Mouse (Mus musculus) neural tube, embryonic 15.5 days (tissue): ENCODE data around the gene Thoc6. TPM values are rescaled to one million over a fixed set of nuclear protein-coding genes. Genes with fewer than 3 reads are reported as not detected.

Experiments used
- ATAC-seq: fragments of 200-750 bp; cut with Nextera tagmentation; 2 replicates; pipeline ENCODE4 v1.8.0; 2017; ENCODE audit warnings: mild to moderate bottlenecking, moderate TSS enrichment, moderate library complexity; ENCODE audit not compliant: low FRiP score
- H3K27ac ChIP-seq: fragments of 300-500 bp; sonication (generic); replicated peaks from 2 replicates; pipeline ENCODE4 v1.5.1; 2015; ENCODE audit warnings: mild to moderate bottlenecking, inconsistent platforms
- H3K27me3 ChIP-seq: fragments of 300-500 bp; sonication (generic); replicated peaks from 2 replicates; pipeline ENCODE4 v1.6.1; 2015; ENCODE audit warnings: inconsistent platforms
- H3K36me3 ChIP-seq: fragments of 300-500 bp; sonication (generic); 2 replicates; pipeline ENCODE4 v1.6.1; 2015; ENCODE audit warnings: inconsistent platforms
- H3K4me1 ChIP-seq: fragments of 300-500 bp; sonication (generic); 2 replicates; pipeline ENCODE4 v1.6.1; 2015; ENCODE audit warnings: inconsistent platforms
- H3K4me2 ChIP-seq: fragments of 300-500 bp; sonication (generic); 2 replicates; pipeline ENCODE4 v1.6.1; 2015; ENCODE audit warnings: inconsistent platforms, mild to moderate bottlenecking, moderate library complexity
- H3K4me3 ChIP-seq: fragments of 300-500 bp; sonication (generic); replicated peaks from 2 replicates; pipeline ENCODE4 v1.5.1; 2015; ENCODE audit warnings: mild to moderate bottlenecking, inconsistent platforms
- H3K9ac ChIP-seq: fragments of 300-500 bp; sonication (generic); replicated peaks from 2 replicates; pipeline ENCODE4 v1.6.1; 2015; ENCODE audit warnings: mild to moderate bottlenecking, inconsistent platforms
- H3K9me3 ChIP-seq: fragments of 300-500 bp; sonication (generic); replicated peaks from 2 replicates; pipeline ENCODE4 v1.6.1; 2016; ENCODE audit warnings: inconsistent platforms
- WGBS: fragments of 180-500 bp; shearing (Covaris S2); methylation state at CpG from one replicate; pipeline ENCODE4 v1.1.7; 2015; ENCODE audit warnings: mixed read lengths; 5-methylcytosine and 5-hydroxymethylcytosine counted together
- polyA plus RNA-seq: library from polyadenylated mRNA; unstranded; fragments of >200 nt; fragmentation: Nextera tagmentation; extraction: Ambion mirVana; gene quantifications from 2 replicates; pipeline ENCODE4 v1.2.1, GENCODE M21; 2015

Thoc6 gene
- polyA plus RNA-seq, 1 experiment from 2014 or later, result 44.1 TPM

- Histone ChIP-seq H3K27ac (no peak overlapping the region), H3K36me3 (no peaks in the 10 kb centered on the region), H3K9ac (0 out of 2 replicates have a peak overlapping the region, but pooled peaks have one; percentile 57), H3K4me2 (peak overlapping the region; percentile 95), H3K9me3 (no peaks in the 10 kb centered on the region), H3K4me3 (peak overlapping the region; percentile 53), H3K4me1 (peaks cover 57% of the 10 kb centered on the region), H3K27me3 (peaks cover 51% of the 10 kb centered on the region)
- ATAC-seq, result no peak
- 10% methylated on average over 15 of the region's 15 CpGs for WGBS
Measured at GRCm38 (mm10) chr17:23675564-23676281, 2.0 kb upstream of the Thoc6 start.

GRCm38 (mm10) chr17:23675127-23675526 lies 1.4 kb upstream of the Thoc6 start:
- Histone ChIP-seq H3K4me2 (peak overlapping the region; percentile 95), H3K4me1 (peaks cover 57% of the 10 kb centered on the region), H3K9me3 (no peaks in the 10 kb centered on the region), H3K4me3 (0 out of 2 replicates have a peak overlapping the region, but pooled peaks have one; percentile 69), H3K36me3 (peaks cover 2% of the 10 kb centered on the region; the same call in 1 of the 2 replicates), H3K9ac (no peak overlapping the region), H3K27ac (no peak overlapping the region), H3K27me3 (peaks cover 45% of the 10 kb centered on the region)
- WGBS, result 51% methylated on average over 5 of the region's 5 CpGs
- ATAC-seq, result no peak

- Histone ChIP-seq H3K4me2 (peak overlapping the region; percentile 95), H3K27me3 (peaks cover 38% of the 10 kb centered on the region), H3K4me1 (peaks cover 53% of the 10 kb centered on the region), H3K9me3 (no peaks in the 10 kb centered on the region), H3K9ac (peak overlapping the region; percentile 73), H3K4me3 (peak overlapping the region; percentile 69), H3K36me3 (peaks cover 8% of the 10 kb centered on the region), H3K27ac (peak overlapping the region; percentile 93; the same call in 1 of the 2 replicates)
- peak; percentile 4 for ATAC-seq
- WGBS, result 49% methylated on average over 9 of the region's 9 CpGs
Measured at GRCm38 (mm10) chr17:23674271-23674952, 730 bp upstream of the Thoc6 start.

- Histone ChIP-seq H3K9me3 (no peaks in the 10 kb centered on the region), H3K4me3 (peak overlapping the region; percentile 69; the same call in 1 of the 2 replicates), H3K9ac (peak overlapping the region; percentile 73), H3K36me3 (peaks cover 24% of the 10 kb centered on the region), H3K4me1 (peaks cover 49% of the 10 kb centered on the region), H3K27ac (no peak overlapping the region), H3K27me3 (peaks cover 22% of the 10 kb centered on the region), H3K4me2 (peak overlapping the region; percentile 95)
- no peak for ATAC-seq
- WGBS, result 67% methylated on average over 3 of the region's 3 CpGs
Measured at GRCm38 (mm10) chr17:23672761-23673160, 921 bp downstream of the Thoc6 start.

- H3K36me3 ChIP-seq, result peaks cover 36% of the 10 kb centered on the region
- H3K9me3 ChIP-seq, result no peaks in the 10 kb centered on the region
- peaks cover 37% of the 10 kb centered on the region for H3K4me1 ChIP-seq
- ATAC-seq, result no peak
- H3K9ac ChIP-seq, result no peak overlapping the region
- H3K27ac ChIP-seq, result no peak overlapping the region
- H3K27me3 ChIP-seq, result peaks cover 14% of the 10 kb centered on the region
- 98% methylated on average over 3 of the region's 3 CpGs for WGBS
- H3K4me3 ChIP-seq, result no peak overlapping the region
- no peak overlapping the region for H3K4me2 ChIP-seq
Measured at GRCm38 (mm10) chr17:23671519-23671918, 2.2 kb downstream of the Thoc6 start.

GRCm38 (mm10) chr17:23670516-23671074 lies 3.1 kb downstream of the Thoc6 start:
- peaks cover 7% of the 10 kb centered on the region for H3K27me3 ChIP-seq
- 90% methylated on average over 7 of the region's 7 CpGs for WGBS
- no peak overlapping the region for H3K9ac ChIP-seq
- H3K4me2 ChIP-seq, result no peak overlapping the region
- no peak overlapping the region for H3K27ac ChIP-seq
- H3K4me1 ChIP-seq, result peaks cover 28% of the 10 kb centered on the region
- no peaks in the 10 kb centered on the region for H3K9me3 ChIP-seq
- no peak overlapping the region for H3K4me3 ChIP-seq
- peaks cover 38% of the 10 kb centered on the region for H3K36me3 ChIP-seq
- ATAC-seq, result no peak

- H3K4me2 ChIP-seq, result no peak overlapping the region
- H3K4me1 ChIP-seq, result peaks cover 4% of the 10 kb centered on the region; the same call in 1 of the 2 replicates
- H3K9ac ChIP-seq, result no peak overlapping the region
- H3K36me3 ChIP-seq, result peaks cover 38% of the 10 kb centered on the region
- ATAC-seq, result no peak
- H3K27ac ChIP-seq, result no peak overlapping the region
- peaks cover 31% of the 10 kb centered on the region for H3K27me3 ChIP-seq
- 85% methylated on average over 14 of the region's 14 CpGs for WGBS
- no peak overlapping the region for H3K4me3 ChIP-seq
- H3K9me3 ChIP-seq, result no peaks in the 10 kb centered on the region
Measured at GRCm38 (mm10) chr17:23665511-23665910, 8.2 kb downstream of the Thoc6 start.

GRCm38 (mm10) chr17:23664556-23665021 lies 9.1 kb downstream of the Thoc6 start:
- no peak overlapping the region for H3K4me3 ChIP-seq
- H3K36me3 ChIP-seq, result peaks cover 31% of the 10 kb centered on the region
- no peak overlapping the region for H3K4me2 ChIP-seq
- 20% methylated on average over 5 of the region's 5 CpGs for WGBS
- H3K27me3 ChIP-seq, result peaks cover 40% of the 10 kb centered on the region
- no peak overlapping the region for H3K27ac ChIP-seq
- H3K9me3 ChIP-seq, result no peaks in the 10 kb centered on the region
- peaks cover 8% of the 10 kb centered on the region; the same call in 1 of the 2 replicates for H3K4me1 ChIP-seq
- peak; percentile 53; the same call in 1 of the 2 replicates for ATAC-seq
- H3K9ac ChIP-seq, result no peak overlapping the region

GRCm38 (mm10) chr17:23661526-23661925 lies 12.2 kb downstream of the Thoc6 start:
- Histone ChIP-seq H3K9me3 (no peaks in the 10 kb centered on the region), H3K4me2 (no peak overlapping the region), H3K4me3 (no peak overlapping the region), H3K27ac (no peak overlapping the region), H3K36me3 (peaks cover 2% of the 10 kb centered on the region; the same call in 1 of the 2 replicates), H3K4me1 (peaks cover 8% of the 10 kb centered on the region; the same call in 1 of the 2 replicates), H3K9ac (no peak overlapping the region), H3K27me3 (peaks cover 47% of the 10 kb centered on the region)
- no peak for ATAC-seq
- under 1% methylated on average over 9 of the region's 9 CpGs for WGBS

GRCm38 (mm10) chr17:23660876-23661200 lies 12.8 kb downstream of the Thoc6 start:
- 3% methylated on average over 13 of the region's 14 CpGs for WGBS
- ATAC-seq, result no peak
- H3K4me3 ChIP-seq, result no peak overlapping the region
- peaks cover 47% of the 10 kb centered on the region for H3K27me3 ChIP-seq
- H3K9me3 ChIP-seq, result no peaks in the 10 kb centered on the region
- peaks cover 8% of the 10 kb centered on the region; the same call in 1 of the 2 replicates for H3K4me1 ChIP-seq
- peak overlapping the region; percentile 34 for H3K4me2 ChIP-seq
- no peak overlapping the region for H3K9ac ChIP-seq
- no peaks in the 10 kb centered on the region for H3K36me3 ChIP-seq
- H3K27ac ChIP-seq, result no peak overlapping the region

GRCm38 (mm10) chr17:23660117-23660875 lies 13.4 kb downstream of the Thoc6 start, which contains the start of gene Bicdl2:
Gene Bicdl2, plus strand, starts transcription at chr17:23660506.
- Histone ChIP-seq H3K27me3 (peaks cover 47% of the 10 kb centered on the region), H3K4me3 (no peak within 1 kb of the TSS; the same call in 1 of the 2 replicates), H3K4me1 (peaks cover 8% of the 10 kb centered on the region; the same call in 1 of the 2 replicates), H3K9ac (no peak within 1 kb of the TSS), H3K27ac (no peak within 1 kb of the TSS), H3K36me3 (no peaks in the 10 kb centered on the region), H3K9me3 (no peaks in the 10 kb centered on the region), H3K4me2 (peak within 1 kb of the TSS; percentile 34)
- ATAC-seq, result no peak
- 4% methylated on average over 27 of the region's 27 CpGs for WGBS
